Mouse (Mus musculus) lung, embryonic 15.5 days (tissue): ENCODE measurements around the gene Htr2a. TPM values are rescaled to one million over a fixed set of nuclear protein-coding genes. Genes with fewer than 3 reads are reported as not detected.

Experiments used
- ATAC-seq: fragments of 200-750 bp; cut with Nextera tagmentation; 2 replicates; pipeline ENCODE4 v1.8.0; 2017; ENCODE audit warnings: moderate number of reproducible peaks, borderline replicate concordance; ENCODE audit not compliant: low FRiP score, low TSS enrichment; ENCODE audit errors: extremely low read depth
- H3K27ac ChIP-seq: fragments of 300-500 bp; sonication (generic); 2 replicates; pipeline ENCODE4 v1.5.1; 2015; ENCODE audit warnings: moderate library complexity, mild to moderate bottlenecking, inconsistent platforms
- H3K27me3 ChIP-seq: fragments of 300-500 bp; sonication (generic); 2 replicates; pipeline ENCODE4 v1.6.1; 2015; ENCODE audit warnings: inconsistent platforms
- H3K36me3 ChIP-seq: fragments of 300-500 bp; sonication (generic); 2 replicates; pipeline ENCODE4 v1.6.1; 2015; ENCODE audit warnings: inconsistent platforms
- H3K4me1 ChIP-seq: fragments of 300-500 bp; sonication (generic); 2 replicates; pipeline ENCODE4 v1.6.1; 2015; ENCODE audit warnings: inconsistent platforms
- H3K4me2 ChIP-seq: fragments of 300-500 bp; sonication (generic); 2 replicates; pipeline ENCODE4 v1.6.1; 2015; ENCODE audit warnings: inconsistent platforms, mild to moderate bottlenecking, moderate library complexity
- H3K4me3 ChIP-seq: fragments of 300-500 bp; sonication (generic); 2 replicates; pipeline ENCODE4 v1.5.1; 2015; ENCODE audit warnings: mild to moderate bottlenecking, inconsistent platforms
- H3K9ac ChIP-seq: fragments of 300-500 bp; sonication (generic); 2 replicates; pipeline ENCODE4 v1.6.1; 2015; ENCODE audit warnings: inconsistent platforms
- H3K9me3 ChIP-seq: fragments of 300-500 bp; sonication (generic); 2 replicates; pipeline ENCODE4 v1.6.1; 2016; ENCODE audit warnings: inconsistent platforms
- WGBS: fragments of 180-500 bp; shearing (Covaris S2); methylation state at CpG from one replicate; pipeline ENCODE4 v1.1.7; 2015; 5-methylcytosine and 5-hydroxymethylcytosine counted together
- polyA plus RNA-seq: library from polyadenylated mRNA; unstranded; fragments of >200 nt; fragmentation: Nextera tagmentation; extraction: Ambion mirVana; gene quantifications from 2 replicates; pipeline ENCODE4 v1.2.1, GENCODE M21; 2015

Gene Htr2a
- polyA plus RNA-seq = 0.57 and 0.76 TPM in 2 replicates

GRCm38 (mm10) chr14:74640819-74641381, at the start of gene Htr2a:
Gene Htr2a (plus strand): TSS chr14:74640840.
- Histone ChIP-seq H3K9me3 (no peaks in the 10 kb centered on the region), H3K4me3 (peak within 1 kb of the TSS; percentile 35), H3K36me3 (no peaks in the 10 kb centered on the region), H3K4me2 (peak within 1 kb of the TSS; percentile 62), H3K27me3 (peaks cover 8% of the 10 kb centered on the region), H3K9ac (peak within 1 kb of the TSS; percentile 17), H3K27ac (no peak within 1 kb of the TSS), H3K4me1 (peaks cover 24% of the 10 kb centered on the region)
- WGBS = 2% methylated on average over 20 of the region's 20 CpGs
- peak; percentile 36; the same call in 1 of the 2 replicates for ATAC-seq

- peak; percentile 55; the same call in 1 of the 2 replicates for ATAC-seq
- WGBS = 54% methylated on average over 5 of the region's 5 CpGs
These were observed 39.1 kb upstream of the Htr2a start for GRCm38 (mm10) chr14:74601333-74602087.

GRCm38 (mm10) chr14:74602543-74602942, 38.1 kb upstream of the Htr2a start:
- 0 out of 2 replicates have a peak, but pooled peaks cover 4% of the 10 kb centered on the region for H3K4me1 ChIP-seq
- no peaks in the 10 kb centered on the region for H3K36me3 ChIP-seq
- no peak overlapping the region for H3K9ac ChIP-seq
- WGBS = 33% methylated on average over 7 of the region's 7 CpGs
- H3K9me3 ChIP-seq = no peaks in the 10 kb centered on the region
- H3K27me3 ChIP-seq = no peaks in the 10 kb centered on the region
- H3K27ac ChIP-seq = 0 out of 2 replicates have a peak overlapping the region, but pooled peaks have one; percentile 61
- H3K4me3 ChIP-seq = no peak overlapping the region
- ATAC-seq = 0 out of 2 replicates have a peak, but pooled peaks have one; percentile 31
- no peak overlapping the region for H3K4me2 ChIP-seq

More at GRCm38 (mm10) chr14:74601333-74602087, 39.1 kb upstream of the Htr2a start:
- no peaks in the 10 kb centered on the region for H3K27me3 ChIP-seq
- no peaks in the 10 kb centered on the region for H3K36me3 ChIP-seq
- no peak overlapping the region for H3K9ac ChIP-seq
- H3K4me3 ChIP-seq = no peak overlapping the region
- H3K27ac ChIP-seq = peak overlapping the region; percentile 81
- no peak overlapping the region for H3K4me2 ChIP-seq
- no peaks in the 10 kb centered on the region for H3K9me3 ChIP-seq
- 0 out of 2 replicates have a peak, but pooled peaks cover 4% of the 10 kb centered on the region for H3K4me1 ChIP-seq

- no peak overlapping the region for H3K4me3 ChIP-seq
- H3K36me3 ChIP-seq = no peaks in the 10 kb centered on the region
- no peak for ATAC-seq
- 77% methylated on average over 7 of the region's 7 CpGs for WGBS
- no peaks in the 10 kb centered on the region for H3K9me3 ChIP-seq
- H3K4me2 ChIP-seq = no peak overlapping the region
- 0 out of 2 replicates have a peak overlapping the region, but pooled peaks have one; percentile 3 for H3K27ac ChIP-seq
- H3K9ac ChIP-seq = no peak overlapping the region
- no peaks in the 10 kb centered on the region for H3K27me3 ChIP-seq
- 0 out of 2 replicates have a peak, but pooled peaks cover 4% of the 10 kb centered on the region for H3K4me1 ChIP-seq
These were observed 37.4 kb upstream of the Htr2a start for GRCm38 (mm10) chr14:74603131-74603766.

GRCm38 (mm10) chr14:74611326-74611725, 29.3 kb upstream of the Htr2a start:
- no peak overlapping the region for H3K4me2 ChIP-seq
- H3K36me3 ChIP-seq = no peaks in the 10 kb centered on the region
- no peak overlapping the region for H3K9ac ChIP-seq
- H3K4me1 ChIP-seq = no peaks in the 10 kb centered on the region
- H3K9me3 ChIP-seq = no peaks in the 10 kb centered on the region
- no peak for ATAC-seq
- H3K4me3 ChIP-seq = no peak overlapping the region
- WGBS = 55% methylated on average over 8 of the region's 8 CpGs
- H3K27ac ChIP-seq = no peak overlapping the region
- H3K27me3 ChIP-seq = no peaks in the 10 kb centered on the region

- Histone ChIP-seq H3K4me3 (no peak overlapping the region), H3K27ac (no peak overlapping the region), H3K9ac (no peak overlapping the region), H3K4me1 (no peaks in the 10 kb centered on the region), H3K4me2 (no peak overlapping the region), H3K9me3 (0 out of 2 replicates have a peak, but pooled peaks cover 4% of the 10 kb centered on the region), H3K36me3 (no peaks in the 10 kb centered on the region), H3K27me3 (no peaks in the 10 kb centered on the region)
- no peak for ATAC-seq
- 60% methylated on average over 4 of the region's 4 CpGs for WGBS
These were observed 21.8 kb upstream of the Htr2a start for GRCm38 (mm10) chr14:74618858-74619257.

GRCm38 (mm10) chr14:74638071-74638470, 2.6 kb upstream of the Htr2a start:
- no peak overlapping the region for H3K4me3 ChIP-seq
- no peak overlapping the region for H3K9ac ChIP-seq
- ATAC-seq = no peak
- WGBS = 76% methylated on average over 4 of the region's 4 CpGs
- H3K4me1 ChIP-seq = peaks cover 21% of the 10 kb centered on the region
- no peak overlapping the region for H3K4me2 ChIP-seq
- H3K9me3 ChIP-seq = no peaks in the 10 kb centered on the region
- H3K36me3 ChIP-seq = no peaks in the 10 kb centered on the region
- H3K27ac ChIP-seq = no peak overlapping the region
- peaks cover 8% of the 10 kb centered on the region for H3K27me3 ChIP-seq

GRCm38 (mm10) chr14:74641668-74642230, 1.1 kb downstream of the Htr2a start:
- peaks cover 32% of the 10 kb centered on the region for H3K4me1 ChIP-seq
- H3K4me3 ChIP-seq = peak overlapping the region; percentile 35
- H3K4me2 ChIP-seq = peak overlapping the region; percentile 62
- no peaks in the 10 kb centered on the region for H3K9me3 ChIP-seq
- peak overlapping the region; percentile 17; the same call in 1 of the 2 replicates for H3K9ac ChIP-seq
- peaks cover 8% of the 10 kb centered on the region for H3K27me3 ChIP-seq
- no peak for ATAC-seq
- H3K27ac ChIP-seq = no peak overlapping the region
- H3K36me3 ChIP-seq = no peaks in the 10 kb centered on the region
- 24% methylated on average over 17 of the region's 17 CpGs for WGBS

GRCm38 (mm10) chr14:74643296-74643695, 2.7 kb downstream of the Htr2a start:
- peak; percentile 67; the same call in 1 of the 2 replicates for ATAC-seq
- Histone ChIP-seq H3K27ac (no peak overlapping the region), H3K9ac (0 out of 2 replicates have a peak overlapping the region, but pooled peaks have one; percentile 16), H3K4me2 (peak overlapping the region; percentile 62), H3K4me1 (peaks cover 32% of the 10 kb centered on the region), H3K36me3 (no peaks in the 10 kb centered on the region), H3K9me3 (no peaks in the 10 kb centered on the region), H3K4me3 (peak overlapping the region; percentile 18), H3K27me3 (peaks cover 4% of the 10 kb centered on the region)
- WGBS = 2% methylated on average over 4 of the region's 4 CpGs

- ATAC-seq = no peak
- H3K4me2 ChIP-seq = peak overlapping the region; percentile 2; the same call in 1 of the 2 replicates
- H3K36me3 ChIP-seq = no peaks in the 10 kb centered on the region
- WGBS = 40% methylated on average over 11 of the region's 11 CpGs
- H3K9ac ChIP-seq = no peak overlapping the region
- no peaks in the 10 kb centered on the region for H3K9me3 ChIP-seq
- H3K4me1 ChIP-seq = peaks cover 27% of the 10 kb centered on the region
- H3K27me3 ChIP-seq = peaks cover 4% of the 10 kb centered on the region; the same call in 1 of the 2 replicates
- H3K4me3 ChIP-seq = no peak overlapping the region
- H3K27ac ChIP-seq = no peak overlapping the region
These were observed 5.6 kb downstream of the Htr2a start for GRCm38 (mm10) chr14:74646107-74646793.

GRCm38 (mm10) chr14:74650001-74650400, 9.4 kb downstream of the Htr2a start:
- Histone ChIP-seq H3K27ac (no peak overlapping the region), H3K36me3 (no peaks in the 10 kb centered on the region), H3K9ac (no peak overlapping the region), H3K9me3 (no peaks in the 10 kb centered on the region), H3K4me3 (no peak overlapping the region), H3K27me3 (no peaks in the 10 kb centered on the region), H3K4me1 (peaks cover 9% of the 10 kb centered on the region), H3K4me2 (no peak overlapping the region)
- WGBS = 77% methylated on average over 6 of the region's 6 CpGs
- ATAC-seq = no peak
